Mouse (Mus musculus) forebrain, embryonic 14.5 days (tissue): ENCODE results near the gene Gm10837. TPM values are rescaled to one million over a fixed set of nuclear protein-coding genes. Genes with fewer than 3 reads are reported as not detected.
"Not testable (repeated sequence)": the region's sequence is repeated elsewhere in the genome, so short reads cannot be mapped to it uniquely, and the experiment has no call there.

Experiments
- ATAC-seq: fragments of 200-750 bp; cut with Nextera tagmentation; 2 replicates; pipeline ENCODE4 v1.8.0; 2017; ENCODE audit warnings: mild to moderate bottlenecking, moderate library complexity
- DNase-seq: peaks from one replicate; pipeline ENCODE4 v3.0.0-alpha.2; 2015; ENCODE audit warnings: low spot score
- H3K27ac ChIP-seq: fragments of 300-500 bp; sonication (generic); 2 replicates; pipeline ENCODE4 v1.5.1; 2014; ENCODE audit warnings: low read depth, mild to moderate bottlenecking, control low read depth, low read length, moderate library complexity
- H3K27me3 ChIP-seq: fragments of 300-500 bp; sonication (generic); replicated peaks from 2 replicates; pipeline ENCODE4 v1.6.1; 2014; ENCODE audit warnings: low read length, control low read depth, mixed read lengths; ENCODE audit not compliant: control insufficient read depth, insufficient read depth
- H3K36me3 ChIP-seq: fragments of 300-500 bp; sonication (generic); 2 replicates; pipeline ENCODE4 v1.6.1; 2014; ENCODE audit warnings: low read length, control low read depth; ENCODE audit not compliant: control insufficient read depth, insufficient read depth
- H3K4me1 ChIP-seq: fragments of 300-500 bp; sonication (generic); 2 replicates; pipeline ENCODE4 v1.6.1; 2014; ENCODE audit warnings: antibody characterized with exemption, low read length, control low read depth; ENCODE audit not compliant: control insufficient read depth, insufficient read depth
- H3K4me2 ChIP-seq: fragments of 300-500 bp; sonication (generic); 2 replicates; pipeline ENCODE4 v1.6.1; 2014; ENCODE audit warnings: mild to moderate bottlenecking, control low read depth, low read length
- H3K4me3 ChIP-seq: fragments of 300-500 bp; sonication (generic); 2 replicates; pipeline ENCODE4 v1.5.1; 2014; ENCODE audit warnings: low read depth, low read length, control low read depth
- H3K9ac ChIP-seq: fragments of 300-500 bp; sonication (generic); 2 replicates; pipeline ENCODE4 v1.6.1; 2014; ENCODE audit warnings: mild to moderate bottlenecking, low read length, control low read depth, moderate library complexity
- H3K9me3 ChIP-seq: fragments of 300-500 bp; sonication (generic); replicated peaks from 2 replicates; pipeline ENCODE4 v1.6.1; 2016; ENCODE audit warnings: low read length, control low read depth, mixed read lengths; ENCODE audit not compliant: control insufficient read depth
- WGBS: fragments of 180-500 bp; shearing (Covaris S2); extraction: QIAGEN DNeasy Blood & Tissue Kit; methylation state at CpG from one replicate; pipeline ENCODE4 v1.1.7; 2014; 5-methylcytosine and 5-hydroxymethylcytosine counted together
- polyA plus RNA-seq: library from polyadenylated mRNA; unstranded; fragments of >200 nt; fragmentation: Nextera tagmentation; extraction: Ambion mirVana; gene quantifications from 2 replicates; pipeline ENCODE4 v1.2.1, GENCODE M21; 2014

Gene Gm10837
- polyA plus RNA-seq, 1 experiment from 2014 or later: 0.55 TPM

- peak; percentile 35 for ATAC-seq
- H3K9ac ChIP-seq: peak overlapping the region; percentile 40
- H3K27me3 ChIP-seq: peaks cover 32% of the 10 kb centered on the region
- H3K9me3 ChIP-seq: no peaks in the 10 kb centered on the region
- WGBS: 3% methylated on average over 12 of the region's 12 CpGs
- H3K4me1 ChIP-seq: peaks cover 44% of the 10 kb centered on the region
- H3K4me2 ChIP-seq: peak overlapping the region; percentile 48
- no peaks in the 10 kb centered on the region for H3K36me3 ChIP-seq
- H3K27ac ChIP-seq: peak overlapping the region; percentile 88
- peak; percentile 45 for DNase-seq
- H3K4me3 ChIP-seq: peak overlapping the region; percentile 9; the same call in 1 of the 2 replicates
Observed at GRCm38 (mm10) chr14:122453996-122454738, 36.2 kb upstream of the Gm10837 start.

DNA sequence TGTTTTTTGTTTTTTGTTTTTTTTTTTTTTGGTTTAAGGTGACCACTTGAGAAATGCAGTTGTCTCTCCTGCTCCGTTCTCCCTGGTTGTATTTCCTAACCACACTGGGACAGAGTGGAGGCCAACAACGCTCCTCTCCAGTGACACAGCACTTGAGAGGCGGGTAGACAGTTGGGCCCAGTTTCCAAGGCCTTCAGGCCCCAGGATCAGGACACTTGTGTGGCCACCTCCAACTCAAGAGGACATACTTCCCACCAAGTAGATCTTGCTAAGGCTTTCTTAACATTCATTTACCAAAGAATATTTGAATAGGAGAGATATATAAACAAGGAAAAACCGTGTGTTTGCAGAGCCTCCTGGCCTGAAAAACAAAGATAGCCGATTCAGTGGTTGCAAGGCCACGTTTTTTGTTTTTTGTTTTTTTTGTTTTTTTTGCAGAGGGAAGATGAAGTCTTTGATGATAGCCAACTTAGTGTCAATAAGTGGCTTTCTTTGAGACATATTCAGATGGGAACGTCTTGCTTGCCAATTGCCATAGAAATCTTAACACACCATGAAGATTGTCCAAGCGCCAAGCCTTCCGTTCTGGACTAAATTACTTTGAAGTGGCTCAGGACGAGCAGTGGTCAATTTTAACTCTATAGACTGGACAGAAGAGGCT is 35.4 kb upstream of the Gm10837 start:
- H3K4me1 ChIP-seq: peaks cover 43% of the 10 kb centered on the region
- H3K4me2 ChIP-seq: peak overlapping the region; percentile 9; the same call in 1 of the 2 replicates
- H3K36me3 ChIP-seq: no peaks in the 10 kb centered on the region
- DNase-seq: peak; percentile 77
- no peak overlapping the region for H3K9ac ChIP-seq
- 19% methylated on average over 10 of the region's 10 CpGs for WGBS
- H3K27me3 ChIP-seq: peaks cover 24% of the 10 kb centered on the region
- no peaks in the 10 kb centered on the region for H3K9me3 ChIP-seq
- H3K4me3 ChIP-seq: no peak overlapping the region
- H3K27ac ChIP-seq: peak overlapping the region; percentile 70
- no peak for ATAC-seq

- H3K4me3 ChIP-seq: no peak overlapping the region
- no peaks in the 10 kb centered on the region for H3K36me3 ChIP-seq
- ATAC-seq (no peak), DNase-seq (peak; percentile 55)
- 6% methylated on average over 4 of the region's 4 CpGs for WGBS
- H3K27ac ChIP-seq: peak overlapping the region; percentile 70; the same call in 1 of the 2 replicates
- H3K4me1 ChIP-seq: peaks cover 41% of the 10 kb centered on the region
- H3K9ac ChIP-seq: no peak overlapping the region
- no peak overlapping the region for H3K4me2 ChIP-seq
- peaks cover 20% of the 10 kb centered on the region for H3K27me3 ChIP-seq
- H3K9me3 ChIP-seq: no peaks in the 10 kb centered on the region
Observed at GRCm38 (mm10) chr14:122455562-122455958, 34.8 kb upstream of the Gm10837 start.

GRCm38 (mm10) chr14:122459332-122459731 is 31.1 kb upstream of the Gm10837 start:
- H3K9ac ChIP-seq: 0 out of 2 replicates have a peak overlapping the region, but pooled peaks have one; percentile 63
- peaks cover 11% of the 10 kb centered on the region; the same call in 1 of the 2 replicates for H3K4me1 ChIP-seq
- H3K27me3 ChIP-seq: peaks cover 20% of the 10 kb centered on the region
- H3K27ac ChIP-seq, DNase-seq, H3K36me3 ChIP-seq, ATAC-seq, H3K4me3 ChIP-seq, H3K9me3 ChIP-seq: not testable (repeated sequence)
- peak overlapping the region; percentile 44 for H3K4me2 ChIP-seq
- WGBS: 56% methylated on average over 6 of the region's 12 CpGs

GRCm38 (mm10) chr14:122459776-122460175 is 30.6 kb upstream of the Gm10837 start:
- Histone ChIP-seq H3K27ac (peak overlapping the region; percentile 70), H3K36me3 (no peaks in the 10 kb centered on the region), H3K4me1 (peaks cover 8% of the 10 kb centered on the region; the same call in 1 of the 2 replicates), H3K27me3 (peaks cover 19% of the 10 kb centered on the region), H3K4me3 (peak overlapping the region; percentile 21), H3K9me3 (no peaks in the 10 kb centered on the region), H3K9ac (peak overlapping the region; percentile 63), H3K4me2 (peak overlapping the region; percentile 44)
- ATAC-seq (no peak), DNase-seq (no peak)
- 83% methylated on average over 1 of the region's 1 CpGs for WGBS

DNA sequence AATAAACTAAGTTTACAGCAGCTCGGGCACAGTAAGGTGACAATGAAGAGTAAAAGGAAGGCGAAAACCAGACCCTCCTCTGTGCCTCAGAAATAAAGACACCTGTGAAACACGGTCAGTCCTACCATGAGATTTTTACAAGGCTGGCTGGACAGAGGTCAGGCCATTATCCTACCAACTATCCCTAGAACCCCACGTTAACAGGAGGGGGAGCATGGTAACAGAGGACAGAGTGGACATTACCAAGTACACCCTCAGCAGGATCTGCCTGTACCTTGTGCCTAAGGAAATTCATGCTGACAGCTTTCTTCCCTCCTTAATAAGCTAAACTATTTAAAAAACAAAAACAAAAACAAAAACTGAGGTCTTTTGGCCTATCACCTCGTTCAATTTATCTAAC is 30.2 kb upstream of the Gm10837 start:
- H3K4me2 ChIP-seq: peak overlapping the region; percentile 44
- no peak for ATAC-seq
- peak overlapping the region; percentile 63 for H3K9ac ChIP-seq
- H3K9me3 ChIP-seq: no peaks in the 10 kb centered on the region
- peaks cover 5% of the 10 kb centered on the region; the same call in 1 of the 2 replicates for H3K4me1 ChIP-seq
- H3K27ac ChIP-seq: peak overlapping the region; percentile 70
- WGBS: 33% methylated on average over 5 of the region's 5 CpGs
- peak overlapping the region; percentile 21 for H3K4me3 ChIP-seq
- peaks cover 20% of the 10 kb centered on the region for H3K27me3 ChIP-seq
- no peaks in the 10 kb centered on the region for H3K36me3 ChIP-seq
- no peak for DNase-seq

DNA sequence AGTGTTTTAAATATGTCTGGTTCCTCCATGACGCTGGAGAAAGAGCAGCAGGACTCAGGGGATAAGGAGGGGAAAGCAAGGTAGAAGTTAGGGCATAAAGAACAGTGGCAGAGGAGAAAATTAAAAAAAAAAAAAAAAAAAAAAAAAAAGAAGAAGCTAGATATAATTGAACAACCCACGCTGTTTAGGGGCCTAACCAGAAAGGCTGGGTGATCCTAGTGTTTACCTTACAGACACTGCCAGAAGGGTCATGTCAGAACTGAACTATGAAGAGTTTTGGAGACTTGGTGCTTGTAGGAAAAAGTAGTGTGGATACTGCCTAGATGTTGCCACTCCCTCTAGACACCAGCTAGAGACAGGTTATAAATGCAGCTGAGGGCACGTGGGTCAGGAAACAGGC is 28.9 kb upstream of the Gm10837 start:
- Histone ChIP-seq H3K4me3 (peak overlapping the region; percentile 62), H3K27me3 (peaks cover 28% of the 10 kb centered on the region), H3K9ac (peak overlapping the region; percentile 91), H3K9me3 (no peaks in the 10 kb centered on the region), H3K4me2 (peak overlapping the region; percentile 77), H3K36me3 (no peaks in the 10 kb centered on the region), H3K27ac (peak overlapping the region; percentile 97), H3K4me1 (peaks cover 4% of the 10 kb centered on the region; the same call in 1 of the 2 replicates)
- 21% methylated on average over 3 of the region's 3 CpGs for WGBS
- ATAC-seq (no peak), DNase-seq (no peak)

GRCm38 (mm10) chr14:122461966-122462365 is 28.4 kb upstream of the Gm10837 start:
- H3K9me3 ChIP-seq: no peaks in the 10 kb centered on the region
- peaks cover 31% of the 10 kb centered on the region for H3K27me3 ChIP-seq
- peak overlapping the region; percentile 62 for H3K4me3 ChIP-seq
- H3K4me1 ChIP-seq: peaks cover 4% of the 10 kb centered on the region; the same call in 1 of the 2 replicates
- peak overlapping the region; percentile 77 for H3K4me2 ChIP-seq
- H3K36me3 ChIP-seq: no peaks in the 10 kb centered on the region
- H3K27ac ChIP-seq: peak overlapping the region; percentile 97
- peak overlapping the region; percentile 91 for H3K9ac ChIP-seq
- WGBS: 8% methylated on average over 9 of the region's 9 CpGs
- no peak for ATAC-seq
- DNase-seq: no peak
